Mouse (Mus musculus): ENCODE data around the gene Srsf3. TPM values are rescaled to one million over a fixed set of nuclear protein-coding genes. Genes with fewer than 3 reads are reported as not detected.
A peak's percentile ranks its signal among the peaks of the same experiment; 100 is the strongest.
"Not testable (repeated sequence)": the region's sequence is repeated elsewhere in the genome, so short reads cannot be mapped to it uniquely, and the experiment has no call there.

Gene Srsf3
- total RNA-seq, 2 experiments from 2014 or later = 152 to 159 TPM

- no peak for DNase-seq
- intact Hi-C loops (cut with DNase I) = loop anchor here (10.0 kb wide), 1 partner anchor 305 kb away; the partner anchor contains the start of gene Fgd2
Measured at GRCm38 (mm10) chr17:29059581-29059980, 27.2 kb downstream of the Srsf3 start.

DNA sequence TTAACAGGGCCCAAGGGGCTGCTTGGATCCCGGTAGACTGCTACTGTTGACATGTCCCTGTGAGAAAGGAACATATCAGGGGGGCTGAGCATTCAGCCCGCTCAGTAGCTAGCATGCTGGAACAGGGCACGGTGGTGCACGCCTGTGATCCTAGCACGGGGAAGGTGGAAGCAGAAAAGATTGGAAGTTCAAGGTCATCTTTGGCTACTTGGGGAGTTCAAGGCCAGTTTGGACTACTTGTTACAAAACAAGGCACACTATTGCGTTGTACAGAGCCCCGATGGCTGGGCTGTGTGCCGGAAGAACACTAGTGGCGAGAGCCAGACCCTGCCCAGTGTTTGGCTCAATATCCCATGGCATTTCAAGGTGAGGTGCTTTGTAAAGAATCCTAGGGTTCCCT lies 28.5 kb downstream of the Srsf3 start:
- DNase-seq = no peak
- intact Hi-C loops (cut with DNase I) = no loop called here

DNA sequence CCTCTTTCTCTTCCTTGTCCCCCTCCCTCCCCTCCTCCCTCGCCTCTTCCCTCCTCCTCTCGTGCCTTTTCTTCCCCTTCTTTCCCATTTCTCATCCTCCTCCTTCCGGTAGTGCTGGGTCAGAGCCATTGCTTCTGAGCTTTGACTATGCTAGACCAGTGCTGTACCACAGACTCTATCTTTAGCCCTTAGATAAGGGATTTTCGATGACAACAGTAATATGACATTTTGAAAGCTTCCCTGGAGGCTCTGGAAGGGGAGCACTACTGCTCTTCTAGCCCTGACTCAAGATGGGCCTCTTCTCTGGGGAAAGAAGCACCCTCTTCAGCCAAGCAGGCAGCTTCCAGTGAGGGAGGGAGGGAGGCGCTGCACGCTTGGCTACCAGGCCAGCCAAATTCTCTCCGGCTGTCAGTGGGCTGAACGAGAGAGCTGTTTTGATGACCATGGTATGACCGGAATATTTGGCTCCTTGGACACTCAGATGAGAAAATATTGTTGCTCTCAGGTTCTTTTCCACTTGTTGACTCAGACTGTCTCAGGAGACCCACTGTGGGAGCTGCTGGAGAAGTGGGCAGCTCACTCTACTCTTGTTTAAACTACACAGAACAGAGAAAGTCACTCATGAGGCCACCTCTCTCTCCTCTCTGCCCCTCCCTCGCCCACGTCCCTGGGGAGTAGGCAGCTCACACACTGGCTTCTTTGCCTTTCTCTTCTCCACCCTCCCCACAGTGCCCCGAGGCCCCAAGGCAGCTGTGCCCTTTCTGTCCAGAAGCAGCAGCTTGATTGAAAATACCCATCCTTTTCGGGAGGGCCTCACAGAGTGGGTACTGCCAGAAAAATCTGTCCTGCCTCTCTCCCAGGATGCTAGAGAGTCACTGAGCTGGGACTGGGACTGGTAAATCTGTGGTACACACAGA lies 29.9 kb downstream of the Srsf3 start:
- DNase-seq = peak; percentile 63 to 66
- intact Hi-C loops (cut with DNase I) = no loop called here

DNA sequence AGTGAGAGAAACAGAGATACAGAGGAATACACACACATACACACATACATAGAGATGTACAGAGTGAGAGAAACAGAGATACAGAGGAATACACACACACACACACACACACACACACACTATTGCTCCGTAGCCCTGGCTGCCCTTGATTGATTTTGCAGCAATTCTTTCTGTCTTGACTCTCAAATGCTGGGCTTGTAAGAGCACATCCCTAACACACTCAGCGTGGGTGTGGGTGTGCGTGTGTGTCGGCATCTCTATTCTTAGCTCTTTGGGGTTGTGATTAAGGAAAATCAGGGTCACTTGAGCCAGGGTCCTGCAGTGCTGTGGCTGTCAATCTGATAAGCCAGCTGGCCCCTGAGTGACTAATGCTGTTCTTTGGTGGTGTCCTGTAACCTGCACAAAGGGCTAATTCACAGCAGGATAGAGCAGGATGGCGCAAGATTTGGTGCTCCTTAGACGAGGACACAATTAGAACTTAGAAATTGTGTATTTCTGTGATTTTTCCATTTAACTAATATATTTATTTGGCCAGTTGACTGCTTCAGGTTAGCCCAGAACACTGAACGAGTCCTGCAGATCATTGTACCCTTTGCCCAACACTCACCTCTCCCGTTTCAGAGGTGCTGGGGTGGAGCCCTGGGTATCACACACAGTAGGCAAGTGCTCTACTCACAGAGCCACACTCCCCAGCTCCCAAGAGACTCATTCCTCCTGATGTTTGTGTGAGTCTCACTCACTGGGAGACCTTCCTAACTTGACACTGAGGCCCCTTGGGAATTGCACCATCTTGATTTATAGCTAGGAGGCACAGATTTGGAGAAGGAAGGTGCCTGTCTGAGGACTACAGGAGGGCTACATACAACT lies 30.9 kb downstream of the Srsf3 start:
- DNase-seq = no peak
- intact Hi-C loops (cut with DNase I) = no loop called here

- intact Hi-C loops (cut with DNase I) = no loop called here
- no peak for DNase-seq
Measured at GRCm38 (mm10) chr17:29063988-29064285, 31.5 kb downstream of the Srsf3 start.

GRCm38 (mm10) chr17:29065245-29065940 lies 33.0 kb downstream of the Srsf3 start:
- DNase-seq = no peak
- intact Hi-C loops (cut with DNase I) = no loop called here

GRCm38 (mm10) chr17:29065971-29066370 lies 33.5 kb downstream of the Srsf3 start:
- DNase-seq = no peak
- intact Hi-C loops (cut with DNase I) = no loop called here

- intact Hi-C loops (cut with DNase I); DNase-seq: not testable (repeated sequence)
Measured at GRCm38 (mm10) chr17:29067416-29067815, 35.0 kb downstream of the Srsf3 start.

GRCm38 (mm10) chr17:29067847-29068246 lies 35.4 kb downstream of the Srsf3 start:
- intact Hi-C loops (cut with DNase I) = no loop called here
- DNase-seq = no peak

- intact Hi-C loops (cut with DNase I) = no loop called here
- DNase-seq = no peak
Measured at GRCm38 (mm10) chr17:29069063-29069462, 36.6 kb downstream of the Srsf3 start.

- no peak for DNase-seq
- intact Hi-C loops (cut with DNase I) = no loop called here
Measured at GRCm38 (mm10) chr17:29071820-29072219, 39.4 kb downstream of the Srsf3 start.

DNA sequence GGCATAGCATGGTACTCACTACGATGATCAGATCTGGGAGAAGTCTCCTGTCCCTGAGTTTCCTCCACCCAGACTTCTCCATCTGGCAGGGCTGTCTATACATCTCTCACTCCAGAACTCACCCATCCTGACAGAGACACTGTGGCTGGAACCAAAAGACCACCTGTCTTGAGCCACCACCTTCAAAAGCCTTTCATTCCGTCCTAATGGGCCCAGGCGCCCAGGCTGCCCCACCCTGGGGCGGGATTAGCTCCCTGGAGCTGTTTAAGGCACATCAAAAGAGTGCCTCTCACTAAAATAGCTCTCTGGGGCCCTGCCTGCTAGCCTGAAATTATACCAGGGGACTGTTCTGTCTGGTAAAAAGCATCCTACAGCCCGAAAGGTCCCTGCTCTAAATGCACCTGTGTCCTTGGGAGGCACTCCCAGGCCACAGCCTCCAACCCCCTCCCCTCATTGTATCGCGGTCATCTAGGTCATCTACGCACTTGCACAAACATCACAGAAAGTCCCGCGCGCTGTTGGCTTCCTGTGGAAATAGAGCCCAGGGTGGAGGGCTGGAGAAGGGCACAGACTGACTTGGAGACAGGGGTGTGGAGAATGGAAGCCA lies 40.4 kb downstream of the Srsf3 start:
- no peak for DNase-seq
- intact Hi-C loops (cut with DNase I) = no loop called here

DNA sequence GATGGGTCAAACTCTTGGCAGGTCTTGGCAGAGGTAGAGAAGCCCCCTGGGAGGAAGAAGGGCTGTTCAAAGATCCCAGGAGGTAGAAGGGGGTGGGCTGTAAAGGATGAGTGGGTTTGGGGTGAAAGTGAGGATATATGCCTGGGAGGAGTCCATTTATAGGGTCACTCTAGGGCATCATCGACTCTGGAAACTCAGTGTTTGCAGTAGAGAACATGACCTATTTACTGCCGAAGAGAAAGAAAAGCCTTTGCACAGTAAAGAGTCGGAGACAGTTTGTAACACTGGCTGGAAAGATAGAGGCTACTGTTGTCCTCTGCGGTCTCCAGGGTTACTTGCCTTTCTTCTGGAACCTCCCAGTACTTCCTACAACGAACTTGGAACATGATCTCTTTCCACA lies 40.9 kb downstream of the Srsf3 start:
- intact Hi-C loops (cut with DNase I) = no loop called here
- no peak for DNase-seq

GRCm38 (mm10) chr17:29074085-29074484 lies 41.7 kb downstream of the Srsf3 start:
- no peak for DNase-seq
- intact Hi-C loops (cut with DNase I) = no loop called here

DNA sequence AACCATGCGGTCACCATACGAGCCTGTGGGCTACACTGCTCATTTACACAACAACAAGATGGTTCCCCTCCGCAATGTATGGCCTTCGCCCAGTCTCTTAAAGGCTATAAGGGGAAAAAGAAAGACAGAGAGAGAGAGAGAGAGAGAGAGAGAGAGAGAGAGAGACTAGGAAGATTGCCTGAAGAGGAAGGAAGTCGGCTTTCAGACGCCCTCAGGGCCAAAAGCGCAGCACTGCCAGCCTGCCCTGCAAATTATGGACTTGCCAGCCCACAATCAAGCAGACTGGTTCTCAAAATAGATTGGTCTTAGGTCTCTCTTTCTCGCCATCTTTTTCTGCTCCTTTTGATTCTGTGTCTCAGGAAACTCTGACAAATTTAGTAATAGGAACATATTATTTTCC lies 43.8 kb downstream of the Srsf3 start:
- intact Hi-C loops (cut with DNase I) = no loop called here
- DNase-seq = no peak

DNA sequence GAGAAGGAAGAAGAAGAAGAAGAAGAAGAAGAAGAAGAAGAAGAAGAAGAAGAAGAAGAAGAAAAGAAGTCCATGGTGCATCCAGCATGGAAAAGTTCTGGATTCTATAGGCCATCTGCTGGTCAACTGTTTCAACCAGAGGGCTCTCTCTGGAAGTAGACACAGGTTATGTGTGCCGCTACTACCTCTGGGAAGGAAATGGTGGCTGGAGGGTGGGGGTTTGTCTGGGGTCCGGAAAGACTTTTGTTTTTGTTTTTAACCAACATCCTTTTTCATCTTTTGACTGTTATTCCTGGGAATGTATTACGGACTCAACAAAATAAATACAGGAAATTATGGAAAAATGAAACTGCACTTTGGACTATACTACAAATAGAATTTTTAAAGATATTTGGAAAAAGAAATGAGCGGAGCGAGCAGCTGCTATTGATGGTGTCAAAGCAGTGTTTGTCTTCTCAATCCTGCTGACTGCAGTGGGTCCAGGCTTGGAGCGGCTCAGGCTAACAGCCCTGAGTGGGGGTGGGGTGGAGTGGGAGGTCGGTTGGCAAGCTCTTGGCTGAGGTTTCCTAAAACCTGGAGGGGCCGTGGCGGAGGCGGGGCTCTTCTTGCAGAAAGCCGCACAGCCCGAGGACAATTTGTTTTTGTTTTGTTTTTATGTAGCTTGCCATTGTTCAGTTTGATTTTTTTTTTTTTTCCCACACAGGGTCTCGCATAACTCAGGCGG lies 45.5 kb downstream of the Srsf3 start:
- intact Hi-C loops (cut with DNase I) = loop anchor here (2.0 kb wide), 1 partner anchor 15 kb away; no protein-coding TSS in a partner anchor

DNA sequence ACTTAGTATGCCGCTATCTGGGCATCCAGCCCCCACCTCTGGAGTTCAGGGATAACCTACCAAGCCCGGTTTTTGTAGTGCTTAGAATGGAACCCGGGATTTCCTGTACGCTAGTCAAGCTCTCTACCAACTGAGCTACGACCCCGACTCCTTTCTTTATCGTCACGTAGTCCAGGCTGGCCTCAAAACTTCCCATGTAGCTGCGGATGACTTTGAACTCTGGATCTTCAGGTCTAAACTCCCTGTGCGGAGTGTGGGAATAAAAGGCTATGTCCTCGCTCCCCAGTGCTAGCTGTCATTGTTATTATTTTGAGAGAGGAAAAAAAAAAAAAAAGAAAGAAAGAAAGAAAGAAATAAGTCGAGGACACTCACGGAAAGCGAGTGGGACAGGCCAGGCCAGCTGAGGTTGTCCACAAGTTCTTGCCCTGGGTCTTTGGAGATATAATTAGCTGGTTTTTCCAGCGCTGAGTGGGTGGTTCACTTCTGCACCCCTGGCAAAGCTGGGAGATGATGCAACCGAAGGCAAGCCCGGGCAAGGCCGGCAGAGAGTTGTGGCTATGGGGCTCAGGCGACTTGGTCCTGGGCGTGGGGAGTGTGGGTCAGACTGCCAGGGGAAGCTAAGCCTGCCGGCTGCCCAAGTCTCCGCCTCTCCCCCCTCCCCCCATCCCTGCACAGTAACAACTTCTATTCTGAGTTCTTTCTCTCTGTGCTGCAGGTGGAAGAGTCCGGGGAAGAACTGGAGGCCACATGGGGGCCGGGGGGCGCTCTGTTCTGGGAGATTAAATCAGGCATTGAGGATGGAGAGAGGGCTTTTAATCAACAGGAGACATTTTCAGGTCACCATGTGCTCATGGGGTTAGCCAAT lies 46.3 kb downstream of the Srsf3 start:
- intact Hi-C loops (cut with DNase I) = loop anchor here (2.0 kb wide), 1 partner anchor 14 kb away; no protein-coding TSS in a partner anchor
- peak; percentile 78 to 82 for DNase-seq

More for the DNA sequence above, 45.5 kb downstream of the Srsf3 start:
- peak in 1 of 2 experiments; percentile 58 for DNase-seq

- DNase-seq = no peak
- intact Hi-C loops (cut with DNase I) = no loop called here
Measured at GRCm38 (mm10) chr17:29080758-29081617, 48.6 kb downstream of the Srsf3 start.

All from heart, postnatal 10 days (tissue).